Mouse (Mus musculus): ENCODE measurements around the gene Mrps18b.

GRCm38 (mm10) chr17:35903992-35904355, 12.2 kb downstream of the Mrps18b start:
- TF ChIP-seq CTCF (IDR thresholded peaks at IDR 0.05; ENCODE audit: low read depth) (no peak), EP300 (IDR thresholded peaks at IDR 0.05; ENCODE audit: low read depth) (no peak)
